Mouse (Mus musculus) hindbrain, embryonic 12.5 days (tissue): ENCODE results near the gene Sdhd. TPM values are rescaled to one million over a fixed set of nuclear protein-coding genes. Genes with fewer than 3 reads are reported as not detected.

Experiments
- ATAC-seq: fragments of 200-750 bp; cut with Nextera tagmentation; 2 replicates; pipeline ENCODE4 v1.8.0; 2017; ENCODE audit warnings: moderate TSS enrichment; ENCODE audit not compliant: low FRiP score
- H3K27ac ChIP-seq: fragments of 300-500 bp; sonication (generic); 2 replicates; pipeline ENCODE4 v1.5.1; 2016; ENCODE audit warnings: mild to moderate bottlenecking
- H3K27me3 ChIP-seq: fragments of 300-500 bp; sonication (generic); 2 replicates; pipeline ENCODE4 v1.6.1; 2016; ENCODE audit warnings: mild to moderate bottlenecking
- H3K36me3 ChIP-seq: fragments of 300-500 bp; sonication (generic); 2 replicates; pipeline ENCODE4 v1.6.1; 2016; ENCODE audit warnings: mild to moderate bottlenecking
- H3K4me1 ChIP-seq: fragments of 300-500 bp; sonication (generic); 2 replicates; pipeline ENCODE4 v1.6.1; 2016
- H3K4me2 ChIP-seq: fragments of 300-500 bp; sonication (generic); replicated peaks from 2 replicates; pipeline ENCODE4 v1.6.1; 2016; ENCODE audit warnings: mild to moderate bottlenecking
- H3K4me3 ChIP-seq: fragments of 300-500 bp; sonication (generic); 2 replicates; pipeline ENCODE4 v1.5.1; 2016; ENCODE audit warnings: mild to moderate bottlenecking
- H3K9ac ChIP-seq: fragments of 300-500 bp; sonication (generic); 2 replicates; pipeline ENCODE4 v1.6.1; 2016; ENCODE audit warnings: mild to moderate bottlenecking, moderate library complexity
- H3K9me3 ChIP-seq: fragments of 300-500 bp; sonication (generic); replicated peaks from 2 replicates; pipeline ENCODE4 v1.6.1; 2016; ENCODE audit warnings: mild to moderate bottlenecking
- WGBS: fragments of 180-500 bp; shearing (Covaris S2); methylation state at CpG from one replicate; pipeline ENCODE4 v1.1.7; 2016; 5-methylcytosine and 5-hydroxymethylcytosine counted together
- polyA plus RNA-seq: library from polyadenylated mRNA; unstranded; fragments of >200 nt; fragmentation: Nextera tagmentation; extraction: Ambion mirVana; gene quantifications from 2 replicates; pipeline ENCODE4 v1.2.1, GENCODE M21; 2016

Gene Sdhd
- polyA plus RNA-seq, 1 experiment from 2014 or later = 208 TPM

DNA sequence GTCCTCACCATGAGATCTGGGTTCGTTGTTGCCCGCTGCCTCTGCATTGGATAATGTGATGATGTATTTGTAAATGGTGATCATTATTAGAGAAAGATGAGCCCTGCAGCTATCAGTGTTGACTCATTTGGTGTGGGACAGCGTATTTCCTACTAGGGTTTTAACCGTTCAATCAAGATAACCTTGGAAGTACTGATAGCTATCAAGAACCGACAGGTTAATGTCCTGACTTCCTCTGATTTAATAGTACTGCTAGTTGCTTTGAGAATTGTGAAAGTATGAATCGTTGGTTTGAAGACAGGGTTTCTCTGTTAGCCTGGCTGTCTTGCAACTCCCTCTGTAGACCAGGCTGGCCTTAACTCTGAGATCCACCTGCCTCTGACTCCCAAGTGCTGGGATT, 726 bp upstream of the Sdhd start:
- no peak for ATAC-seq
- Histone ChIP-seq H3K9ac (peak overlapping the region; percentile 90), H3K36me3 (peaks cover 32% of the 10 kb centered on the region), H3K27me3 (no peaks in the 10 kb centered on the region), H3K4me3 (peak overlapping the region; percentile 85), H3K4me1 (peaks cover 25% of the 10 kb centered on the region), H3K9me3 (no peaks in the 10 kb centered on the region), H3K27ac (peak overlapping the region; percentile 89), H3K4me2 (peak overlapping the region; percentile 91)
- WGBS = 5% methylated on average over 6 of the region's 6 CpGs

DNA sequence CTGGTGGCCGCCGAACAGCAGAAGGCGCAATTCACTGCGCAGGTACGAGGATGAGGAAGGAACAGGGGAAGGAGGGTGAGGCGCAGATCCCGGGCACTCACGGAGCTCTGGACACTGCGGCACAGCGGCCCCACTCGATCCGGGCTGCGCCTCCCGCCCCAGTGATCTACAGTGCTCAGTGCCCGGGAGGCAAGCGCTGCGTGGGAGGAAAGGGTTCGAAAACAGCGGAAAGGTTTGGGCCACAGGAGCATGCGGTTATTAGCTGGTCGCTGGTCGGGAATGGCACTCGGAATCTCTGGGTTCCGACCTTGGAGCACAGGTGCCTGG, 349 bp upstream of the Sdhd start:
- peak overlapping the region; percentile 91 for H3K4me2 ChIP-seq
- no peaks in the 10 kb centered on the region for H3K27me3 ChIP-seq
- peak; percentile 93 for ATAC-seq
- under 1% methylated on average over 24 of the region's 24 CpGs for WGBS
- peak overlapping the region; percentile 90 for H3K9ac ChIP-seq
- H3K36me3 ChIP-seq = peaks cover 34% of the 10 kb centered on the region
- peaks cover 25% of the 10 kb centered on the region for H3K4me1 ChIP-seq
- H3K9me3 ChIP-seq = no peaks in the 10 kb centered on the region
- H3K4me3 ChIP-seq = peak overlapping the region; percentile 85
- peak overlapping the region; percentile 89 for H3K27ac ChIP-seq

DNA sequence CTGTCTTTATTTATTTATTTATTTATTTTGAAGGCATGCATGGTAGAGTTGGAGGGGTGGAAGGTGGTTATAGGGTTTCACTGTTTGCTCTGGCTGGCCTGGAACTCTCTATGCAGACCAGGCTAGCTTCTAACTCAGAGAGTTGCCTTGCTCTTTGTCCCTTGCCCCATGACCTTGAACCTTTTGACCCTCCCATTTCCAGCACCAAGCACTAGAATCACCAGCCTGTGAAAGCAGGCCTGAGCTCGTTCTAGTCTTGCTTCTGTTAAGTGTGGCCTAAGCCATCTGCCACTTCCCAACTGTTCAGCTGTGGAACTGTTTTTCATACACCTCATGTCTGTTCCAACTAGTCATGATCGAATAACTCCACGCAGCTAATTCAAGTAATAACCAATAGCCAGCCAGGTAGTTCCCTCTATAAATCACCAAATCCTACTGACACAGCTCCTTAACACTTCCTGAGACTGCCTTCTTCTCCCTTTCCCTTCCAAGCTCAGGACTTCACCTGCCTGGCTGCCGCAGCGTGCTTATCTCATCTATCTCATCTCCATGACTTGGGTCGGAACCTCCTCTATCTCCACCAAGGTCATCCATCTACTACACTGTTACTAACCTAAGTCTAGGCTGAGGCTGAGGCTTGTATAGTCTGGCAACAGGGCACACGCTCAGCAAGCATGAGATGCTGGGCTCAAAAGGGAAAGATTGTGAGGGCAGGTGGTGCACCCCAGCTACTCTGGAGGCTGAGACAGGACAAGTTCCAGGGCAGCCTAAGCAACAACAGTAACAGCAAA, 1.4 kb downstream of the Sdhd start:
- WGBS = 91% methylated on average over 7 of the region's 7 CpGs
- Histone ChIP-seq H3K36me3 (peaks cover 40% of the 10 kb centered on the region), H3K4me3 (peak overlapping the region; percentile 85), H3K27me3 (no peaks in the 10 kb centered on the region), H3K4me1 (peaks cover 25% of the 10 kb centered on the region), H3K27ac (no peak overlapping the region), H3K9me3 (no peaks in the 10 kb centered on the region), H3K9ac (0 out of 2 replicates have a peak overlapping the region, but pooled peaks have one; percentile 13), H3K4me2 (peak overlapping the region; percentile 91)
- ATAC-seq = no peak

DNA sequence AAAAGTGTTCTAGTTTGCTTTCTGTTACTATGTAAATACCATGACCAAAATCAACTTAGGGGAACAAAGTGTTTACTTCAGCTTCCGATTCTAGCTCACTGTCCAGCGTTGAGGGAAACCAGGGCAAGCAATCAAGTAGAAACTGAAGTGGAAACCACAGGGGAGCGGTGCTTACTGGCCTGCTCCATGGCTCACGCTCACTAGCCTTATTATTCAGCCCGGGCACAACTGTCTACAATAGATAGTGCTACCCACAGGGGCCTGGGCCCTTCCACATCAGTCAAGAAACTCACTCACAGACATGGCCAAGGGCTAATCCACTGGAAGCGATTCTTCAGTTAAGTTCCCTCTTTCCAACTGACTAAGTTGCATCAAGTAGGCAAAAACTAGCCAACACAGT, 2.1 kb downstream of the Sdhd start:
- no peaks in the 10 kb centered on the region for H3K9me3 ChIP-seq
- no peak for ATAC-seq
- no peaks in the 10 kb centered on the region for H3K27me3 ChIP-seq
- peaks cover 43% of the 10 kb centered on the region for H3K36me3 ChIP-seq
- no peak overlapping the region for H3K27ac ChIP-seq
- 92% methylated on average over 6 of the region's 6 CpGs for WGBS
- H3K4me3 ChIP-seq = no peak overlapping the region
- H3K9ac ChIP-seq = no peak overlapping the region
- H3K4me2 ChIP-seq = no peak overlapping the region
- peaks cover 25% of the 10 kb centered on the region for H3K4me1 ChIP-seq

DNA sequence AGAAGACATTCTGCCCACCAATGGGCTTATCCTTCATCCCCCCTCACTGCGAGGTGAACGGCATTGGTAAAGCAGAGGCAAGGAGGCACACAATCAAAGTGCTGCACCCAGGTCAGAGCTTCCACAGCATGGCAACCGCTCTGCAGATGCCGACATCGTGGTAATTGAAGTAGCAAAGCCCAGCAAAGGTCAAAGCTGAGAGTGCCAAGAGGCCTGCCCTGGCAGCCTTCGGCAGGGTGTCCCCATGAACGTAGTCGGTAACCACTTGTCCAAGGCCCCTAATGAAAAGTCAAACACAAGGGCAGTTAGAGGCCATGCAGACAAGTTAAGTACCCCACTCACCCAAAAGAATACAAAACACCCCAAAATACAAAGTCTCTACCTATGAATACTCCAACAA, 6.6 kb downstream of the Sdhd start:
- H3K36me3 ChIP-seq = peaks cover 56% of the 10 kb centered on the region
- H3K27ac ChIP-seq = no peak overlapping the region
- 95% methylated on average over 8 of the region's 8 CpGs for WGBS
- H3K4me3 ChIP-seq = no peak overlapping the region
- H3K9ac ChIP-seq = no peak overlapping the region
- H3K4me2 ChIP-seq = no peak overlapping the region
- H3K27me3 ChIP-seq = no peaks in the 10 kb centered on the region
- ATAC-seq = no peak
- peaks cover 5% of the 10 kb centered on the region for H3K4me1 ChIP-seq
- no peaks in the 10 kb centered on the region for H3K9me3 ChIP-seq

DNA sequence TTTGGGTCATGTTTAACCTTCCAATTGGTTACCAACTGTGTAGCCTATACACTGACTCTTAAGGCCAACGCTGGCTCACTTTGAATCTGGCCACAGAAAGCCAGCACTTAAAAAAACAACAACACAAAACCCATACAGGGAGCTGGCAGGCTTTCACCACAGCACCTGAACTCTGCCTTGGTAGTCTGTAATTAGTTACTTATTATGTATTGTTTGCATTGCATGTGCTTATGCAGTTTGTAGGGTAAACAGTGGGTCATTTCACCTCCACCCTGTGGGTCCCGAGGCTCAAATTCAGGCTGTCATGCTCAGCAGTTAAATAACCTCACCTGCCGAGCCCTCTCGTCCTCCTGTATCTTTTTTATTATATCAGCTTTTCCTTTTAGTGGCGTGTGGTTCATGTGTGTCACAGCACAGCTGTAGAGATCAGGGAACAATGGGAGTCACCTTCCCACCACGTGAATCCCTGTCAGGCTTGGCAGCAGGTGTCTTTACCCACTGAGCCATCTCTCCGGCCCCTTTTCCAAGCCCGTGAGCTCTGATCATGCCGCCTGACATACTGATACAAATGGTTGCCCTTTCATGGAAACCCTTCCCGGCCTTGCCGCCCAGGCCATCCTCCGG, 8.7 kb downstream of the Sdhd start:
- Histone ChIP-seq H3K27ac (no peak overlapping the region), H3K36me3 (peaks cover 49% of the 10 kb centered on the region), H3K4me2 (no peak overlapping the region), H3K9ac (no peak overlapping the region), H3K4me3 (no peak overlapping the region), H3K9me3 (no peaks in the 10 kb centered on the region), H3K27me3 (no peaks in the 10 kb centered on the region), H3K4me1 (no peaks in the 10 kb centered on the region)
- no peak for ATAC-seq
- WGBS = 79% methylated on average over 12 of the region's 12 CpGs

DNA sequence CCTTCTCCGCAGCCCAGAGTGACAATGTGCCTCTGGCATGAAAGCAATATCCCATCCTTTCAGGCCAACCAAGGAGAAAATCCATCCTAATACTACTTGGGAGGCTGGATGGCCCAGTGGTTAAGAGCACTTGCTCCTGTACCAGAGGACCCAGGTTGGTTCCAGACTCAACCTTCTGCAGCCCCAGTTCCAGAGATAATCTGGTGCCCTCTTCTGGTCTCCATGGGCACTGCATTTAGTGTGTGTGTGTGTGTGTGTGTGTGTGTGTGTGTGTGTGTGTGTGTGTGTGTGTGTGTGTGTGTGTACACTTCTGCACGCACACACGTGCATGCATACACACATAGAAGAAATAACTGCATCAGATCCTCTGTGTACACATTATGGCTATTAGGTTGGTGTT, 10.1 kb downstream of the Sdhd start:
- no peaks in the 10 kb centered on the region for H3K9me3 ChIP-seq
- peaks cover 36% of the 10 kb centered on the region for H3K36me3 ChIP-seq
- H3K9ac ChIP-seq = no peak overlapping the region
- H3K4me2 ChIP-seq = no peak overlapping the region
- H3K4me3 ChIP-seq = no peak overlapping the region
- ATAC-seq = no peak
- no peaks in the 10 kb centered on the region for H3K4me1 ChIP-seq
- WGBS = 75% methylated on average over 3 of the region's 3 CpGs
- H3K27ac ChIP-seq = no peak overlapping the region
- no peaks in the 10 kb centered on the region for H3K27me3 ChIP-seq

DNA sequence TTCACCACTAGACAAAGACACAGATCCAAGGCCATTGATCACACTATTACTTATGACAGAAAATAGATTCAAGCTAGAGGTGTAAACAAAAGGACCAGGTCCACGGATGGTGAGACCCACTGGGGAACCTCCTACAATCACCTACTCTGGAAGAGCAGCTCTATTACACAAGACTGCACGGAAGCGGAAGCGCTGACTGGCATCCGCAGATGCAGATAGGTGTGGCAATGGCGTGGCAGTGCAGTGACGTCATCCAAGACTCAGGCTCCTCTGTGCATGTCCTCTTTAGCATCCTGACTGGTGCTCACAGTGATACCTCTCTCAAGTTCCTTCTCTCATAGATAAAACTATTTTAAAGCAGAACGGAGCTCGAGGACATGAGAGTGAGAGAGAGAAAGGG, 10.7 kb downstream of the Sdhd start:
- Histone ChIP-seq H3K36me3 (peaks cover 30% of the 10 kb centered on the region), H3K27me3 (no peaks in the 10 kb centered on the region), H3K4me2 (no peak overlapping the region), H3K9me3 (no peaks in the 10 kb centered on the region), H3K4me1 (no peaks in the 10 kb centered on the region), H3K9ac (no peak overlapping the region), H3K4me3 (no peak overlapping the region), H3K27ac (no peak overlapping the region)
- 94% methylated on average over 9 of the region's 9 CpGs for WGBS
- ATAC-seq = no peak

DNA sequence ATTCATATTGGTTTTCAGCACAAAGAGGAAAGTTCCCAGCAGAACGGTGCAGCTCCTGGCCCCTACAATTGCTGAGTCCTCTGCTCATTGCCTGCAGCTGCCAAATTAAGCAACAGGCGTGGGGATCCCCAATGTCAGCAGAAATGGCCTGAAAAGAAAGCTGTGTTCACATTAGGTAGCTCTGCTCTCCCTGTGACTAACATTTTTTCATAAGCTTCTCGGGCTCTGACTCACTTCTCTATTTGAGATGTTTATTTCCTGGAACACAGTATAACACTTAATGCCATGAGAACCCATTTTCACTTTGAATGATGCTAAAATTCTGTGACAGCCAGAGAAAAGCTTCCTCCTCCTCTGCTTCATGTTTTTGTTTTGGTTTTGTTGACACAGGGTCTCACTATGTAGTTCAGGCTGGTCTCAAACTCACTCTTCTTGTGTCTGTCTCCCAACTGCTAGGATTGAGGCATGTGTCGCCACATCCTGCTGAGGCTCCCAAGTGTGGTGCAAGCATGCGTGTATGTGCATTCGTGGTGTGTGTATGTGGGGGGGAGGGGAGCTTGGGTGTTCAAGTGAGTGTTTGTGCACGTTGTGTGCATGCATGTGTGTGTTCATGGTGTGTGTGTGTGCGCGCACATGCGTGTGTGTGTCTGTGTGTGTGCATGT, 12.6 kb downstream of the Sdhd start:
- 79% methylated on average over 10 of the region's 10 CpGs for WGBS
- Histone ChIP-seq H3K9ac (no peak overlapping the region), H3K36me3 (peaks cover 14% of the 10 kb centered on the region), H3K4me3 (no peak overlapping the region), H3K4me2 (no peak overlapping the region), H3K27me3 (no peaks in the 10 kb centered on the region), H3K9me3 (no peaks in the 10 kb centered on the region), H3K4me1 (no peaks in the 10 kb centered on the region), H3K27ac (no peak overlapping the region)
- no peak for ATAC-seq

DNA sequence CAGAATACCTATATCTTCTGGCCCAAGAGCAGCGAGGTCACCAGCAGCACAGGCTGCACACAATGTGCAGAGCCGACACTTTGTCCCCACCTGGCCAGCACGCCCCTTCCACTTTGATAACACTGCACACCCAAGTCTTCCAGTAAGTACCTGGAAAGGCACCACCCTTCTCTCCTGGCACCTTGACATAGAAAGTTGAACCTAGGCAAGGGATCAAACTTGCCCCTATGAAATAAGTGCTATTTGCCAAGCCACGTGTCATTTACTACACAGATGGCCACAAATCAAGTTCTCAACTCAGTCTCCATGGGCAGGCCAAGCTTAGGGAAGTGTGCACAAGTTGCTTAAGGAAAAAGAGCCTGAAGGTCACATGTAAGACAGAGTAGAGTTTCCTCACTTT, 16.7 kb downstream of the Sdhd start:
- H3K27ac ChIP-seq = no peak overlapping the region
- 87% methylated on average over 4 of the region's 4 CpGs for WGBS
- ATAC-seq = no peak
- no peak overlapping the region for H3K4me3 ChIP-seq
- no peaks in the 10 kb centered on the region for H3K27me3 ChIP-seq
- H3K4me2 ChIP-seq = no peak overlapping the region
- H3K9ac ChIP-seq = no peak overlapping the region
- H3K9me3 ChIP-seq = no peaks in the 10 kb centered on the region
- no peaks in the 10 kb centered on the region for H3K36me3 ChIP-seq
- H3K4me1 ChIP-seq = no peaks in the 10 kb centered on the region

DNA sequence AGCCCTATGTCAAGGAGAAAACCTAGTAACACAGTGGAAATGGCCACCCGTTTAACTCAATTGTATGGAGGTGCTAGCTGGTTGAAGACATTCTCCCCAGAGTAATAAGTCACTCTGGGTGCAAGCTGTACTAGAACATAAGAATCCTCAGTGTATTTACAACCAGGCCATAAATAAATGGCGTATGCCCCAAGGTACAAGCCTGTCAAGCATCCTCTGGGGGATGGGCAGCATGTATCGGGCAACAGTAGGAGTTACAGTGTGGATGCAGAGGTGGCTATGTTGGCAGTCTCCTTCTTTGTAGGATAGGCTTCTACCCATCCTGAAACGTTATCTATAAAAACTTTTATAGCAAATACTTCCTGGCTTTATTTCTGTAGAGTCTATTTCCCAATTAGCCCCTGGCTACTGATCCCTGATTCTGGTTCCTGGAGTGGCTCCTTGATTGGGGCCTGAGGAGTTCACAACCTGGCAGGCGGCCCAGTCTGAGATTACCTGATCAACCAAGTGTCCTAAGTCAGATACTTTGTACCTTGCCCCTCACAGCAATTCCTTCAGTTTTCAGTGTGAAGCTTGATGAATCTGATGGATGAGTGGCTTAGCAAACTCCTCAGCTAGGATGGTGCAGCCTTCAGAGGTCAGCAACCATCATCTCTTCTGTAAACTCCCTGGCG, 18.3 kb downstream of the Sdhd start:
- H3K27ac ChIP-seq = no peak overlapping the region
- H3K4me1 ChIP-seq = no peaks in the 10 kb centered on the region
- H3K36me3 ChIP-seq = no peaks in the 10 kb centered on the region
- no peak overlapping the region for H3K4me2 ChIP-seq
- ATAC-seq = no peak
- H3K4me3 ChIP-seq = no peak overlapping the region
- no peak overlapping the region for H3K9ac ChIP-seq
- WGBS = 89% methylated on average over 6 of the region's 6 CpGs
- H3K9me3 ChIP-seq = no peaks in the 10 kb centered on the region
- H3K27me3 ChIP-seq = no peaks in the 10 kb centered on the region

DNA sequence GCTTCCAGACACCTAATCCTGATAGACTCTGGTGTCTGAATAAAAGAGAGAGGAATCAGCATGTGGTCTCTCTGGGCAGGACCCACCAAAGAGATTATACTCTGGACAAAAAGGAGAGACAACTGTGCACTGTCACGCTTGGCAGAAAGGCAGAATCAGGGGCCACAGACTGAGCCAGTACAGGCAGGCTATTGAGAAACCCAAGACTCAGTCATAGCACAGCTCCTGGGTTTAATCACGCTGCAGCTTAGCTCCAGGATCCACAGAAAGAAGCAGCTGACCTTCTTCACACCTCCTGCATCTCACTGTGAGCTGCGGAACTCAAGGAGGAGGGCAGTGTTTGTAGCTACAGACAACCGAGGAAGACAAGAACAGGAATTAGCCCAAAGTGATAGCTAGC, 23.2 kb downstream of the Sdhd start:
- no peak for ATAC-seq
- Histone ChIP-seq H3K27ac (no peak overlapping the region), H3K9me3 (no peaks in the 10 kb centered on the region), H3K4me3 (no peak overlapping the region), H3K36me3 (no peaks in the 10 kb centered on the region), H3K4me1 (no peaks in the 10 kb centered on the region), H3K9ac (no peak overlapping the region), H3K4me2 (no peak overlapping the region), H3K27me3 (no peaks in the 10 kb centered on the region)
- WGBS = 42% methylated on average over 4 of the region's 4 CpGs
